Mouse (Mus musculus) cerebellum, adult 9-11 months (tissue): Measurements from ENCODE around the gene Asl.
"Not testable (repeated sequence)": the region's sequence is repeated elsewhere in the genome, so short reads cannot be mapped to it uniquely, and the experiment has no call there.

Experiments used
- DNase-seq: peaks from one replicate; pipeline ENCODE4 v3.0.0; 2022

Gene Asl

DNA sequence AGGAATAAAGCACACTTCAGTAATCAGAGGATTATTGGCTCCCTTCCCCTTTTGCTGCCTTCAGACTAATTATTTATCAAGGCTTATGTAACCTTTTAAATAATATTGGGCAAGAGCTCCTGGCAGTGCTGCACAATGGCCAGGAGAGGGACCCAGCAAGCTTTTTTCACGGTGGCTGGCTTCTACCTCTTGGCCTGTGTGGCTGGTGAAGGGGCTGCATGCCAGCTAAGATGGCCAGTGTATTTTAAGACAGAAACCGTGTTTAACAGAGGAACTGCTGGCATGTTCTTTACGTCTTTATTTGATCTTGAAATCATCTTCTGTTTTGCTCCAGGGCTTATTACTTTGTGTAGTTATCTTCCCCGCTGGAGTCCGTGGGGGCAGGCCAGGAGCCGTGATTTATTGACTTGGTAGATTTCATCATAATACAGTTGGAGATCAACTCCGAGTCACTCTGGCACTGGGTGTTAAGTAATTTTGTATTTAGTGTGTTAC is 15.2 kb upstream of the Asl start:
- DNase-seq: peak; percentile 89

DNA sequence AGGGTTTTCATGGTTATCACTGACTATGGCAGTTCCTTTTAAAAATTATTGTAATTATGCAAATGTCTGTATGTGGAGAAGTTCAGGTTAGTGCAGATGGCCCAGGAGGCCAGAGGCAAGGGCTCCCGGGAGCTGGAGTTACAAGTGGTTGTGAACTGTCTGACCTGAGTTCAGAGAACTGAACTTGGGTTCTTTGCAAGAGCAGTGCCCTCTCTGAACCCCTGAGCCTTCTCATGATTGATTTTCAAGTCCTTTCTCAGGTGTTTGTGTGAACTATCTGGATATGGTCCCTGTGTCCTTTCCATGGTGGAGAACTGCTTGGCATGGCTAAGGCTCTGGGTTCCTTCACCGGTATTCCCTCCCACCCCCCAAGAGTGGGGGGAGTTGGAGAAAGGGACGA is 14.7 kb upstream of the Asl start:
- DNase-seq: no peak

DNA sequence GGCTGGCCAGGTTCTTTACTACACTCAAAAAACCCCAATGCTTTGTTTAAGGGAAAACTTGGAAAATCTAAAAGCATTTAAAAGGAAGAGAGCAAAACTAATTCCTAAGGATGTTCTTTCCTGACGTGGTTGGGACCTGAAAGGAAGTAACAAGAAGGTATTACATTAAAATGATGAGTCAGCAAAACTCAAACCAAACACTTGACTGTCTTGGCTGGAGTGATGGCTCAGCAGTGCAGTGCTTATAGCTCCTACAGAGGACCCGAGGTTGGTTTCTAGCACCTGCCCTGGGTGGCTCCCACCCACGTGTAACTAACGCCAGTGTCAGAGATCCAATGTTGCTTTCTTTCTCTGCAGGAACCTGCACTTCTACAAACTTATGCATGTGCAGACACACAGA is 12.2 kb upstream of the Asl start:
- DNase-seq: no peak

DNA sequence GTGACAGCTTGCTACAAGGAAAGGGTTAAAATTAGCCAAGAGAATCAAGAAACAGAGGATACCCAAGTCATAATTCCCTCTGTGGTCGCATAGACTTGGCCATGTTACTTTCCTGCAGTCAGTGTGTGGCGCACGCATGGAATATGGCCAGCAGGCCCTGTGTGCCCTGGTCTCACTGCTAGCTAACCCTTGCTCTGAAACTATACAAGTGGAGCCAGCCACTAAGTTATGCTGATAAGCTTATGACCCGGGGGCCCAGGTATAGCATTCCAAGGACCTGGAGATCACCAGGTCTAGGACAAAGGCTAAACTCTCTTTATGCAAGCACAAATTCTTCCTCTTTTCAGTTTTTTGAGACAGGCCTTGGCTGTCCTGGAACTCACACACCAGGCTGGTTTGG is 11.8 kb upstream of the Asl start:
- DNase-seq: no peak

DNA sequence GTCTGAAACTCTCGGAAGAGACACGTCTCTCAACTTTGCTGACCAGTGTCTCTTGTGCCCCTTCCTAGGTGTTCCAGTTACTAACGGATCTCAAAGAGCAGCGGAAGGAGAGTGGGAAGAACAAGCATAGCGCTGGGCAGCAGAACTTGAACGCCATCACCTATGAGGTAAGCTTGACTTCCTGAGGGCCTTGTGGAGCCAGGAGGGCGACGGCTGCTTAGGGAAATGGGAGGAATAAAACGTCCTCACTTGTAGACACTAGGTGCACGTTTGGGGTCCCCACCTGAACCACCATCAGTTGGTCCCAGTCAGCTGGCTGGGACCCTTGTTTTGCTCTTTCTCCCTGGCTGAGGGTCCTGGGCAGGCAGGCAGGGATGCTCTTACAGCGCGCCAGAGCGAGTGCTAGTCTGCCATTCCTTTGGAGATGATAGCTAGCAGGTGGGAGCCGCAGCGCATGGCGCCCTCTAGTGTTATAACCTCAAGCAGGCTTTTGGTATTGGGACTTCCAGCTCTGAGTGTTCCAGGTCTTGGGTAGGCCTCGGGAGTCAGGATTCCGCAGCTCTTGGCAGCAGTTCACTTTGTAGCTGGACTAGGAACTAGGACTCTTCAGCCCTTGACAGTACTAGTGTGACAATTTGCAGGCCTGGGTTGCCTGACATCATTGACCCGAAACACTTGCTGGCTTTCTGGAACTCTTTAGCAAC is 8.9 kb upstream of the Asl start:
- peak; percentile 64 for DNase-seq

DNA sequence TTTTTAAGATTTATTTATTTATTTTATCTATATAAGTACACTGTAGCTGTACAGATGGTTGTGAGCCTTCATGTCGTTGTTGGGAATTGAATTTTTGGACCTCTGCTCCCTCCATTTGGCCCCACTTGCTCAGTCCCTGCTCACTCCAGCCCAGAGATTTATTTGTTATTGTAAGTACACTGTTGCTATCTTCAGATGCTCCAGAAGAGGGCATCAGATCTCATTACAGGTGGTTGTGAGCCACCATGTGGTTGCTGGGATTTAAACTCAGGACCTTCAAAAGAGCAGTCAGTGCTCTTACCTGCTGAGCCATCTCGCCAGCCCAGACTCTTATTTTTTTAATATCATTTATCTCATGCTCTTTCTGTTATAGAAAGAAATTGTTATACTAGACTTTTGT is 7.3 kb upstream of the Asl start:
- DNase-seq: not testable (repeated sequence)

DNA sequence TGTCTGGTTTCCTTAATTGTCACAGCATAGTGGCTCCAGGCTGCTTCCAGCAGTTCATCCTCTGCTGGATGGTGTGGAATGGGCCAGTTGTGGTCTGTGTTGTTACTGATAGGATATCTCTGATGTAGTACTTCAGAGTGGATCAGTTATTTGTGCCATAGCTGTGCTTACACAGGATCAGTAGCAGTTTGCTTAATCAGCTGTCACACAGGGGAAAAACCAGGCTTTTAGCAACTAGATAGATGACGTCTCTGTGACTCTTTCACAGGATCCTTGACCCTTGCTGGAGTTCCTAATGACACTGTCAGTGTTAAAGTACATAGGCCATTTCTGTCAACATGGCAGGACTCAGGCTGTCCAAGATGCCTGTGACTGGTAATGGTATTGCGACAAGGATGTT is 4.8 kb upstream of the Asl start:
- DNase-seq: no peak

DNA sequence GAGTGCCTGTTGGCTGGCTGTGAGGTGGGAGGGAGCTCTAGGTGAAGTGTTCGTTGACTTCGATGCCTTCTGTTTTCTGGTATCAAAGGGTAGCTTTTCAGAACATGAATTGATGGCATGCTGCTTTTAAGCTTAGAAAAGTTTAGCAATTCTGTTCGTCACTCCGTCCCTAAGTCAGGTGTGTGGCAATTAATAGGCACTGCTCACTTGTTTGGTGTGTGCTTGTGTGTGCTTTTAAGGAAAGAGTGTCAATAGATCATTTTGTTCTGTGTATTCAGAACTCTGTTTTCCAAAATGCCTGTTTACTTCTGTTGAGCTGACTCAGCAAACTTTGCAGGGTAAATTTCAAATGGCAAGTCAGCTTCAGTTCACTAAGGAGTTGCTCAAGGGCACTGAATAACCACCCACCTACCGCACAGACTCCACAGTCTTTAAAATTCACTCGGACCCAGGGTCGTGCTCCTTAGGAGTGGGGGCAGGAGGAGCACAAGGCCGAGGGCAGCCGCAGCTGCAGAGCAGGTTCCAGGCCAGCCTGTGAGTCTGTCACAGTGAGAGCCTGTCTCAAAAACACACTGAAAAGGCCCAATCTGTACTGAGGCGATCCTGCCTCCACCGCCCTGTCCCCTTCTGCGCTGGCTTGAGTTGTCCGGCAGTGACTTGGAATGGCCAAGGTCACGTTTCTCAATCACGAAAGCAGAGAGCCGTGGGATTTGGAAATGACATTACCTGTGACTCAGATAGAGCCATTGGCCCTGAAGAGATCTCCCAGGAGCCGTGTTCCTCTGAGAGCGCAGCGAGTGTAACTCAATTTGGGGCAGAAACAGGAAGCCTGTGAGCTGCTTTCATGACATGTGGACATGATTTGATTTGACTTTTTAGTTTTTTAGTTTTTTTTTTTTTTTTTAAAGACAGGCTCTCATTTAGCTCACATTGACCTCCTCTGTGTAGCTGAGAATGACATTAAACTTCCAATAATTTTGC is 2.7 kb upstream of the Asl start:
- DNase-seq: no peak

DNA sequence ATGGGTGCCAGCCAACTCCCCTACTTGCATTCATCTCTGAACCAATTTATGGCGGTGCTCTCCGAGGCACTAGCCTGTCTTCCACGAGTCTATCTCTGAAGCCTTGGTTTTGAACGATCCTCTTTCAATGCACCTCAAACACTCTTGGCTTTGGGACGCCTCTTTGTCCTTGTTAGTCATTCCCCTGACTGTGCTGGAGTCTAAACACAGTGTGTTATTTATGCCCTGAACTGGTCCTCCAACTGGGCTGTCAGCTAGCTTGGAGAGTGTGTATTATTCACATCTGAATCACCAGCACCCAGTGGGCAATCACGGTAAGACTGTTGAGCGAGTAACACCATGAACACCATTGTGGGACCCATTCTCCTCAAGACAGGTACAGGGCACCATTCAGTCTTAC is 1.4 kb downstream of the Asl start:
- no peak for DNase-seq

DNA sequence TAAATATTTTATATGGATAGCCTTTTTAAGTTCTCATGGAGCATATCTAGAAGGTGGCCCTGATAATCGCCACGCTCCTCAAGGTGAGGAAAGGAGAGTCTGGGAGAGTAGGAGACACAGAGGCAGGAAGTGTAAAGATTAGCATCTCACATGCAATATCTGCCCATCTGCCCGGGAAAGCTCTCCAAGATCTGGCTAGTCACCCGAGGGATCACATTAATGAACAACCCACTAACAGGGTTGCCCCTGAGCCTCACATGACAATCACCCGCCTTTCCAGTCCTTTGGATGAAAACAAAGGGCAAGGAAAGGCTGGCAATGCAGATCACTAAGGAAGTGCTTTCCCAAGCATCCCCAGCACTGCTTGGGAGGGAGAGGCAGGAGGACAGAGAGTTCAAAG is 1.9 kb downstream of the Asl start:
- no peak for DNase-seq

DNA sequence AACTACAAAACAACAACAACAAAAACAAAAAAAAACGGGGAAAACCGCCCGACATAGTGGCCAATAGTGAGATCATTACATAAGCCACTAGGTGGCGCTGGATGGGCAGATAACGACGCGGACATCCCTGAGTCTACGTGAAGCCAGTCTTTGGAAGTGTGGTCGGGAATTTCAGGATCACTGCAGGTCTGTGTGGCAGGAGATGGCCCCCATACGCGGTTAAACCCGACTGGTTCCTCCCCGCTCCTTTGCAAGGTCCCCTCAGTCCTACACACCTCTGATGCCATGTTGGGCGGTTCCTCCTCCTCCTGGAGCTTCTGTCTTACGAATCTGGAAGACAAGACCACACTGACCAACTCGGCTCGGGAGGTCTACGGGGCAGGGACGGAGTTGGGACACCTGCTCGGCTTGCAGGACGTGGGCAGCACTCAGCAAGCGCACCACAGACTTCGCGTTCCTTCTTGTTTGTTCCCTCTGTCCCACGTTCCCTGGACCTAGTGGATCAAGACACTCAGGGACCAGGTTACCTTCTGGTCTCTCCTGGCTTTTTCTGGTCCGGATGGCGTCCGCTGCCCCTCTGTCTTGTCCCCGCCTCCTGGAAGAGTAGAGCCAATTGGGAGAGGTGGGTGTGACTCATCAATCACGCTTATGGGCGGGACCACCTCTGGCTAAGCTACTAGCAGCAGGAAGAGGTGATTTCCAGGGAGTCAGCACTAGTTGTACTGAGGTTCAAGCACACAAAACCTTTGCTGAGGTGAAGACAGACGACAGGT is 5.1 kb downstream of the Asl start:
- peak; percentile 80 for DNase-seq

DNA sequence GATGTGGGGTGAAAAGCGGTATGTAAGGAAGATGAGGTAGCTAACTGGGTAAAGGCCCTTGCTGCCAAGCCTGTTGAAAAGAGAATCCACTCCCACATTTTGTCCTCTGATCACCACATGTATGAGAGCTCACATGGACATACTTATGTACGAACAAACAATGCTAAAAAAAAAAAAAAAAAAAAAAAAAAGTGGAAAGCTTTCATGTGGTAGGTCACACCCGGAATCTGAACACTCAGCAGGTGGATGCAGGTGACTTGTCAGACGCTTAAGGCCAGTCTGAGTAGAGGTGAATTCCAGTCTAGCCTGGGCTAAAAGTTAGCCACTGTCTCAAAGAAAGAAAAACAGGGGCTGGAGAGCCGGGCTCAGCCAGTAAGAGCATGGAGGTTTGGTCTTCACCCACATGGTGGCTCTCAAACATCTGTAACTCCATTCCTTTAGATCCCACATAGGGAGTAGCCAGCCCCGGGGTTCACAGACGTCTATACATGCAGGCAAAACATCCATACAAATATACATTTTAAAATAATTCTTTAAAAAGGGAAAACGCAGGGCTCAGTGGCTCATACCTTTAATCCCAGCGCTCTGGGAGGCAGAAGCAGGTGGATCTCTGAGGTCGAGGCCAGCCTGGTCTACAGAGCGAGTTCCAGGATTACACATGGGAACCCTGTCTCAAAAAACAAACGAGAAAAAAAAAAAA is 5.8 kb downstream of the Asl start:
- DNase-seq: no peak

DNA sequence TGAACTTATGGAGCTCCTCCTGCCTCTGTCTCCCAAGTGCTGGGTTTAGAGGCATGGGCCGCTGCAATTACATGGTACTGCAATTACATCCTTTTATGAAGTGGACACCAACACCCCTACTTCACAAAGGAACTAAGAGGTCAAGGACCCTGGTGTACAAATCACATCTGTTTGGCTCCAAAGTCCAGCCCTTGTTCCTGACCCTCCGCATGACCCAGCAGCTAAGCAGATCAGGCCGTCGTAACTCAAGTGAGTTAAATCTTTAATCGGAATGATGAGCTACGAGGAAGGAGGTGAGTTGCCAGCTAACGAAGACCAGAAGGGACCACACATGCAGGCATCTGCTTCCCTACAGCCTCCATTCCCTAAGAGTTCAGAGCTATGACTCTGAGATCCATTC is 6.7 kb downstream of the Asl start:
- DNase-seq: no peak

DNA sequence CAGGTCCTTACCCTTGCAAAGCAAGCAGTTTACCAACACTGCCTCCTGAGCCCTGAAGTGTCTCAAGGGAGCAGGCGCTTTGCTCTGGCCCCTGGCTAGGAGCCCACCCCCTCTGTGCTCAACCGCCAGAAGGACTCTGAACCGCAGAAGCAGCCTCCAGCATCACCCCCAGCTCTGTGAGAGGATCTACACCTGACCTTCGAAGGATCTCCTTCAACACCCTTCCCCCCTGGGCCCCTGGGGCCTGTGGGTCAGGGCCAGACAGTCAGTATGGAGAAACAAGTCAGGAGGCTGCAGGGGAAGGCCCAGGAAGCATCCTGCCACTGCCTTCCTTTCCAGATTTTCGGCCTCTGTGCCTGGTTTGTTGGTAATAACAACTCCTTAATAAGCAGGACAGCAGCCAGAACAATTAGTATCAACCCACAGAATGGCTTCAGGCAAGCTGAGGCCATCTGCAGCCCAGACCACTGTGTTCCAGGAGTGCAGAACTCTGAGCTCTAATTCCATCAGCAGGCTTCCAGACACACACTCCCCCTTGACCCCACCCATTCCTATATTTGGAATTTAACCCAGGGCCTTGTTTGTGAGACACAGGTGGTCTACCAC is 7.6 kb downstream of the Asl start:
- no peak for DNase-seq

DNA sequence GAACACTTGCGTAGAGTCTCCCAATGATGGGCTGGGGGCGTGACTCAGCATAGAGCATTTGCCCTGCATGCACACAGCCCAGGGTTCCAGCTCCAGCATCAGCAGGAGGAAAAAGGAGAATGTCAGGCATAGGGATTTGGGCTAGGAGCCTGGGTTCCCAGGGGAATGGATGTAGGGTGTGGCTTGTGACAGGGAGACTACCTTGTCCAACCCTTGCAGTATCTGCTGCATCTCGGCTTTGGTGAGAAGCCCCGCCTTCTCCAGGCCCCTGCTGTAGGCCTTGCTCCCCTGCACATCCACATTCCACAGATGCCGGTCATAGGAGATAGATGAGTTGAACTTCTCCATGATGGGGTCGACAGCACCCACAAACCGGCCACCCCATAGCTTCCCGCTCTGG is 9.6 kb downstream of the Asl start:
- no peak for DNase-seq

DNA sequence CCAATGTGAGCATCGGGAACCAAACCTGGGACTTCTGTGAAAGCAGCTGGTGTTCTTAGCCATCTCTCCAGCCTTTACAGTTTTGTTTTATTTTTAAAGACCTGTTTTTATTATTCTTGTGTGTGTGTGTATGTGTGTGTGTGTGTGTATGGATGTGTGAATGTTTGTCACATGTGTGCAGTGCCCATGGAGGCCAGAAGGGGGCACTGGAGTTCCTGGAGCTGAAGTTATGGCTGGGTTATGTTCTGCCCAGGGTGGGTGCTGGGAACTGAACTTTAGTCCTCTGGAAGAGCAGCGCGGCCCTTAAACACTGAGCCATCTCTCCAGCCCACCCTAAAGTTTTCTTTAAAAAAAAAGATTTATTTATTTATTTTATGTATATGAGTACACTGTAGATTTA is 13.9 kb downstream of the Asl start:
- no peak for DNase-seq

DNA sequence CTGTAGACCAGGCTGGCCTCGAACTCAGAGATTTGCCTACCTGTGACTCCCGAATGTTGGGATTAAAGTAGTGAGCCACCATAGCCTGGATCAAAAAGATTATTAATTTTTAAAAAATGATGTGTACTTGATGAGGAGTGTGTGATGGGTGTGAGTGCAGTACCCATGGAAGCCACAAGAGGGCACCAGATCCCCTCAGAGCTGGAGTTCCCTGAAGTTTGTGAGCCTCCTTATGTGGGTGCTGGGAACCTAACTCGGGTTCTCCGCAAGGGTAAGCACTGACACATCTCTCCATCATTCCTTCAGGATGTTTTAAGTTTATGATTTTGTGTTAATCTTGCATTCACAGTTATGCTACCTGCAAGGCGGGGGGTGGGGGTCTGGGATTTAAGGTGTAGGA is 18.1 kb downstream of the Asl start:
- no peak for DNase-seq

DNA sequence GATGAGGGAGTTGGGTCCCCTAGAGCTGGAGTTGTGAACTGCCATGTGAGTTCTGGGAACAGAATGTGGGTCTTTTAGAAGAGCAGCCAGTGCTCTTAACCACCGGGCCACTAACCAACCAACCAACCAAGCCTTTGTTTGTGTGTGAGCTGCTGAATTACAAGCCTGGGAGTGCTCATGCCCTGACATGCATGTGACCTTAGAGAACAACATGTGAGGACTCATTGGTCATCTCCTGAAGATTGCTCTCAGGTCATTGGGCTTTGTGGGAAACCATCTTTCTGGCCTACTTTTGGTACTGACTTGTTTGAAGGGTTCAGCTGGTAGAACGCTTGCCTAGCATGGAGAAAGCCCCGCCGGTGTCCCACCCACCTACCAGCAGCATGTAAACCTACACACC is 19.3 kb downstream of the Asl start:
- no peak for DNase-seq

DNA sequence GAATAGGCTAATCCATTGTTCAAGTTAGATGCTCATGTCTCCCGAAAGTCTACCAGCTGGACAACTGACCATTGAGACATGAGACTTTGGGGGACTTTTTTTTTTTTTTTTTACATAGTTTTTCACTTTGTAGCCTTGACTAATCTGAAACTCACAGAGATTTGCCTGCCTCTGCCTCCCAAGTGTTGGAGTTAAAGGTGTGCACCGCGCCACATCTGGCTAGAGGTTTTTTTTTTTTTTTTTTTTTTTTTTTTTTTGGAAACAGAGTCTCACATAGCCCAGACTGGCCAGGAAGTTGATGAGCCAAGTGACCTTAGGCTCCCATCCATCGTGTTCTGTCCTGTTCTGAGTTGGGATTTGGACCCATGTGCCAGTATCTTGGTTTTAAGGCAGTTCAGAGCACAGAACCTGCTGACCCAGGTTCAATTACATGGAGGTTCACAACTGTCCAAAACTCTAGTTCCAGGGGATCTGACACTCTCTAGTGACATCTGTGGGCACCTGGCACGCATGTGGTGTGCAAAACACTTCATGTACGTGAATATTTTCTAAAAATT is 20.9 kb downstream of the Asl start:
- no peak for DNase-seq

DNA sequence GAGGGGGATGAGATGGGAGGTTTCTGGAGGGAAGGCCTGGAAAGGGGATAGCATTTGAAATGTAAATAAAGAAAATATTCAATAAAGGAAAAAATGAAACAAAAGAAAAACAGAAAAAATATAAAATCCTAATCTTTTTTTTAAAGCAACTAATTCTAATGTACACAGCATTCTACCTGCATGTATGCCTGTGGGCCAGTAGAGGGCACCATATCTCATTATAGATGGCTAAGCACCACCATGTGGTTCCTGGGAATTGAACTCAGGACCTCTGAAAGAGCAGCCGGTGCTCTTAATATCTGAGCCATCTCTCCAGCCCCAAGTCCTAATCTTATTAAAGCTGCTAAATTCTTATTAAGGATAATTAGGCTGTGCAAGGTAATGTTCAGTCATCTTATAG is 21.7 kb downstream of the Asl start:
- no peak for DNase-seq

DNA sequence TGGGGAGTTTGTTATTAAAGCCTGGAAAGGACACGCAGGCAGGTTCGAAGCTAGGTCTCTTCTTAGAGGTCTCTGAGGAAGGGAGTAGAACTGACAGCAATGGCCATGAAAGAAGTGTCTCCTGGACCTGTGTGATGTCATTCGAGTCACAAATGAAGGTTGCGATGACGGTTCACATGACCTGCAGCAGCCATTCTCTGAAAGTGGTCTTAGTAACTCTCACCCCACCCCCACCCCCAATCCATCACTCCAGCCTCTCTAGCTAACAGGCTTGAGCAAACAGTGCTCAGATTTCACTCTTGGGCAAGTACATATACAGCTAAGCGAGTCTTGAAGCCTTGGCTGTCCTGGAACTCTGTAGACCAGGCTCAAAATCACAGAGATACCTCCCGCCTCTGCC is 25.8 kb downstream of the Asl start:
- DNase-seq: no peak
